Mouse (Mus musculus) limb, embryonic 14.5 days (tissue): ENCODE measurements around the gene Wnt7b. TPM values are rescaled to one million over a fixed set of nuclear protein-coding genes. Genes with fewer than 3 reads are reported as not detected.
A peak's percentile ranks its signal among the peaks of the same experiment; 100 is the strongest.

Source experiments
- ATAC-seq: fragments of 200-750 bp; cut with Nextera tagmentation; 2 replicates; pipeline ENCODE4 v1.8.0; 2017; ENCODE audit warnings: low read depth, moderate number of reproducible peaks, moderate TSS enrichment; ENCODE audit not compliant: low FRiP score
- DNase-seq: peaks from one replicate; pipeline ENCODE4 v3.0.0-alpha.2; 2015; ENCODE audit warnings: low spot score
- H3K27ac ChIP-seq: fragments of 300-500 bp; sonication (generic); replicated peaks from 2 replicates; pipeline ENCODE4 v1.5.1; 2014; ENCODE audit warnings: low read depth, mild to moderate bottlenecking, low read length, moderate library complexity, mixed read lengths
- H3K27me3 ChIP-seq: fragments of 300-500 bp; sonication (generic); 2 replicates; pipeline ENCODE4 v1.6.1; 2014; ENCODE audit warnings: low read length, mixed read lengths; ENCODE audit not compliant: control insufficient read depth, insufficient read depth
- H3K36me3 ChIP-seq: fragments of 300-500 bp; sonication (generic); 2 replicates; pipeline ENCODE4 v1.6.1; 2014; ENCODE audit warnings: mild to moderate bottlenecking, low read length, moderate library complexity, mixed read lengths; ENCODE audit not compliant: control insufficient read depth, insufficient read depth
- H3K4me1 ChIP-seq: fragments of 300-500 bp; sonication (generic); 2 replicates; pipeline ENCODE4 v1.6.1; 2014; ENCODE audit warnings: antibody characterized with exemption, low read length, mixed read lengths; ENCODE audit not compliant: control insufficient read depth, insufficient read depth
- H3K4me2 ChIP-seq: fragments of 300-500 bp; sonication (generic); replicated peaks from 2 replicates; pipeline ENCODE4 v1.6.1; 2014; ENCODE audit warnings: low read depth, mild to moderate bottlenecking, low read length, moderate library complexity; ENCODE audit not compliant: severe bottlenecking
- H3K4me3 ChIP-seq: fragments of 300-500 bp; sonication (generic); replicated peaks from 2 replicates; pipeline ENCODE4 v1.5.1; 2014; ENCODE audit warnings: low read length
- H3K9ac ChIP-seq: fragments of 300-500 bp; sonication (generic); 2 replicates; pipeline ENCODE4 v1.6.1; 2014; ENCODE audit warnings: mild to moderate bottlenecking, low read depth, low read length, moderate library complexity; ENCODE audit not compliant: severe bottlenecking
- H3K9me3 ChIP-seq: fragments of 300-500 bp; sonication (generic); 2 replicates; pipeline ENCODE4 v1.6.1; 2016; ENCODE audit warnings: low read length; ENCODE audit not compliant: control insufficient read depth
- POLR2A ChIP-seq: fragments of 200-500 bp; IDR thresholded peaks from 2 replicates; pipeline ENCODE4 v1.8.0; 2012; ENCODE audit warnings: inconsistent platforms, mild to moderate bottlenecking, moderate library complexity, borderline replicate concordance; ENCODE audit not compliant: insufficient read depth, insufficient read length; ENCODE audit errors: extremely low read depth
- WGBS: fragments of 180-500 bp; shearing (Covaris S2); extraction: QIAGEN DNeasy Blood & Tissue Kit; methylation state at CpG from one replicate; pipeline ENCODE4 v1.1.7; 2014; 5-methylcytosine and 5-hydroxymethylcytosine counted together
- polyA plus RNA-seq, 2 experiments: library from polyadenylated mRNA; depleted of rRNA in 1 of 2; stranded (reverse) in 1 of 2; unstranded in 1 of 2; fragments of >200 nt; fragmentation: Nextera tagmentation in 1 of 2; extraction: Ambion mirVana in 1 of 2; gene quantifications; 2 replicates each; pipeline versions ENCODE4 v1.2.1 to v1.2.3; 2012 to 2014

Wnt7b gene
- polyA plus RNA-seq, 2 experiments: 22.4 to 40.0 TPM

- peak overlapping the region; percentile 79 for H3K27ac ChIP-seq
- DNase-seq (no peak), ATAC-seq (no peak)
- peaks cover 17% of the 10 kb centered on the region for H3K4me1 ChIP-seq
- no peaks in the 10 kb centered on the region for H3K36me3 ChIP-seq
- no peak overlapping the region for H3K4me2 ChIP-seq
- no peak overlapping the region for H3K9ac ChIP-seq
- H3K27me3 ChIP-seq: peaks cover 9% of the 10 kb centered on the region; the same call in 1 of the 2 replicates
- H3K9me3 ChIP-seq: no peaks in the 10 kb centered on the region
- no peak for TF ChIP-seq POLR2A
- H3K4me3 ChIP-seq: no peak overlapping the region
- WGBS: 70% methylated on average over 15 of the region's 16 CpGs
These were observed 29.6 kb upstream of the Wnt7b start for GRCm38 (mm10) chr15:85611701-85612520.

- WGBS: 27% methylated on average over 8 of the region's 8 CpGs
- H3K4me2 ChIP-seq: 0 out of 2 replicates have a peak overlapping the region, but pooled peaks have one; percentile 5
- H3K4me1 ChIP-seq: peaks cover 17% of the 10 kb centered on the region
- ATAC-seq (peak; percentile 87), DNase-seq (peak; percentile 93)
- peaks cover 5% of the 10 kb centered on the region; the same call in 1 of the 2 replicates for H3K27me3 ChIP-seq
- no peak for TF ChIP-seq POLR2A
- no peaks in the 10 kb centered on the region for H3K36me3 ChIP-seq
- H3K27ac ChIP-seq: peak overlapping the region; percentile 79
- no peaks in the 10 kb centered on the region for H3K9me3 ChIP-seq
- H3K4me3 ChIP-seq: no peak overlapping the region
- no peak overlapping the region for H3K9ac ChIP-seq
These were observed 28.4 kb upstream of the Wnt7b start for GRCm38 (mm10) chr15:85610618-85611218.

GRCm38 (mm10) chr15:85610120-85610519 lies 27.8 kb upstream of the Wnt7b start:
- peaks cover 17% of the 10 kb centered on the region for H3K4me1 ChIP-seq
- H3K27ac ChIP-seq: no peak overlapping the region
- H3K9me3 ChIP-seq: no peaks in the 10 kb centered on the region
- no peaks in the 10 kb centered on the region for H3K36me3 ChIP-seq
- H3K9ac ChIP-seq: no peak overlapping the region
- H3K27me3 ChIP-seq: no peaks in the 10 kb centered on the region; the same call in 1 of the 2 replicates
- DNase-seq (no peak), ATAC-seq (no peak)
- H3K4me3 ChIP-seq: no peak overlapping the region
- H3K4me2 ChIP-seq: no peak overlapping the region
- TF ChIP-seq POLR2A: no peak
- WGBS: 70% methylated on average over 5 of the region's 5 CpGs

- DNase-seq: no peak
- WGBS: 82% methylated on average over 5 of the region's 5 CpGs
- H3K9ac ChIP-seq: no peak overlapping the region
- no peak for ATAC-seq
- no peaks in the 10 kb centered on the region for H3K36me3 ChIP-seq
- no peak for TF ChIP-seq POLR2A
- no peak overlapping the region for H3K4me3 ChIP-seq
- no peak overlapping the region for H3K4me2 ChIP-seq
- no peak overlapping the region for H3K27ac ChIP-seq
- no peaks in the 10 kb centered on the region for H3K9me3 ChIP-seq
- peaks cover 17% of the 10 kb centered on the region for H3K4me1 ChIP-seq
- H3K27me3 ChIP-seq: no peaks in the 10 kb centered on the region
These were observed 27.2 kb upstream of the Wnt7b start for GRCm38 (mm10) chr15:85609266-85610004.
